Mouse (Mus musculus): ENCODE data around the gene Nme8. TPM values are rescaled to one million over a fixed set of nuclear protein-coding genes. Genes with fewer than 3 reads are reported as not detected.

Gene Nme8
- polyA plus RNA-seq (2015; fragmentation: Nextera tagmentation; extraction: Ambion mirVana) = not detected in 2 replicates

DNA sequence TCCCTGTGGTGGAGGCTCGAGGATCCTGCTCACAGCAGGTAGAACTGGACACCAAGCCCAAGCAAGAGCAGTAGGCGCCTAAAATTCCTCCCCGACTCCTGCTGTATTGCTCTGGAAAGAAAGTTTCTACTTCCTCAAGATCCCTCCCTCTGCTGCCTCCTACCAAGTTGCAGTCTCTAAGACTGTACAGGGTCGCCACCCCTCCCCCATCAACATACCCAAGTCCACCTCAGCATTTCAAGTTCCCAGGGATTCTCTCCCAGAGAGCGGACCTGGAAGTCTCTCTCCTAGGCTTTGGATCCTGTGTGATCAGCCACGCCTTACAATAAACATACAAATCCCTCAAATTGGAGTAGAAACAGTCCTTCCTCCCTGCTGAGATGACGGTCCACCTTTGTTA lies at the start of gene Nme8:
Gene Nme8 (minus strand): TSS at position 5 of the 400 bp plus-strand sequence.
- Histone ChIP-seq H3K27ac (no peak within 1 kb of the TSS), H3K4me3 (no peak within 1 kb of the TSS), H3K9me3 (no peaks in the 10 kb centered on the region), H3K4me2 (replicated peaks) (0 out of 2 replicates have a peak within 1 kb of the TSS, but pooled peaks have one; percentile 29), H3K9ac (no peak within 1 kb of the TSS), H3K27me3 (peaks cover 12% of the 10 kb centered on the region), H3K4me1 (0 out of 2 replicates have a peak, but pooled peaks cover 4% of the 10 kb centered on the region), H3K36me3 (no peaks in the 10 kb centered on the region)
- WGBS = 12% methylated on average over 7 of the region's 7 CpGs
- no peak for ATAC-seq (ENCODE audit: low FRiP score, low read depth)

GRCm38 (mm10) chr13:19745741-19746140 lies 48.1 kb upstream of the Nme8 start:
- Histone ChIP-seq H3K36me3 (no peaks in the 10 kb centered on the region), H3K27me3 (no peaks in the 10 kb centered on the region), H3K9me3 (no peaks in the 10 kb centered on the region), H3K4me2 (replicated peaks) (no peak overlapping the region), H3K27ac (no peak overlapping the region), H3K4me1 (no peaks in the 10 kb centered on the region), H3K4me3 (no peak overlapping the region), H3K9ac (no peak overlapping the region)
- ATAC-seq (ENCODE audit: low FRiP score, low read depth) = no peak
- WGBS = 72% methylated on average over 2 of the region's 2 CpGs

- no peaks in the 10 kb centered on the region for H3K27me3 ChIP-seq
- no peak overlapping the region for H3K4me2 ChIP-seq (replicated peaks)
- no peak overlapping the region for H3K27ac ChIP-seq
- H3K9ac ChIP-seq = no peak overlapping the region
- no peaks in the 10 kb centered on the region for H3K4me1 ChIP-seq
- no peak for ATAC-seq (ENCODE audit: low FRiP score, low read depth)
- 84% methylated on average over 5 of the region's 5 CpGs for WGBS
- H3K36me3 ChIP-seq = no peaks in the 10 kb centered on the region
- H3K4me3 ChIP-seq = no peak overlapping the region
- no peaks in the 10 kb centered on the region for H3K9me3 ChIP-seq
These were observed 46.9 kb upstream of the Nme8 start for GRCm38 (mm10) chr13:19744536-19744935.

- no peaks in the 10 kb centered on the region for H3K36me3 ChIP-seq
- ATAC-seq (ENCODE audit: low FRiP score, low read depth) = no peak
- H3K4me2 ChIP-seq (replicated peaks) = no peak overlapping the region
- H3K9ac ChIP-seq = no peak overlapping the region
- H3K9me3 ChIP-seq = no peaks in the 10 kb centered on the region
- 89% methylated on average over 5 of the region's 5 CpGs for WGBS
- H3K27me3 ChIP-seq = no peaks in the 10 kb centered on the region
- no peaks in the 10 kb centered on the region for H3K4me1 ChIP-seq
- H3K4me3 ChIP-seq = no peak overlapping the region
- no peak overlapping the region for H3K27ac ChIP-seq
These were observed 37.0 kb upstream of the Nme8 start for GRCm38 (mm10) chr13:19734597-19734996.

DNA sequence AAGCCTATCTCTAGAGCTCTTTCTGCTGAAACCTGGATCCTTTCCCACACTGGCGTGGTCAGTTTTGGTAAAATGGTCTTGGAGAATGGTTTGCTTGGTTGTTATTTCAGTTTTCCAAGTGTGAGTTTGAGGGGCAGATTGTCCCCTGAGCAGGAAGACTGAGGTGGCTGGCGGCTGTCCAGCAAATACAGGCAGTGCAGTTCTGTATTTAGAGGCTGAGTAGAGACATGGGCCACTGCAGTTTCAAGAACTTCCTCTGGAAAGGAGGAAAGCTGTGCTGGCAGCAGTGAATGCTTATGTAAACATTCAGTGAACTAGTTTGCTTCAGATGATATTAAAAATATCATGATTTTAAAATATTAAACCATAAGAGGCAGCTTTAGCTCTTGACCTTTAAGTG lies 33.2 kb upstream of the Nme8 start:
- H3K4me3 ChIP-seq = no peak overlapping the region
- no peak overlapping the region for H3K9ac ChIP-seq
- no peaks in the 10 kb centered on the region for H3K27me3 ChIP-seq
- ATAC-seq (ENCODE audit: low FRiP score, low read depth) = no peak
- no peaks in the 10 kb centered on the region for H3K36me3 ChIP-seq
- H3K9me3 ChIP-seq = no peaks in the 10 kb centered on the region
- no peak overlapping the region for H3K27ac ChIP-seq
- H3K4me1 ChIP-seq = no peaks in the 10 kb centered on the region
- no peak overlapping the region for H3K4me2 ChIP-seq (replicated peaks)
- 74% methylated on average over 2 of the region's 2 CpGs for WGBS

- H3K36me3 ChIP-seq = no peaks in the 10 kb centered on the region
- no peaks in the 10 kb centered on the region for H3K4me1 ChIP-seq
- H3K9ac ChIP-seq = no peak overlapping the region
- no peak overlapping the region for H3K4me2 ChIP-seq (replicated peaks)
- no peak overlapping the region for H3K27ac ChIP-seq
- H3K9me3 ChIP-seq = no peaks in the 10 kb centered on the region
- H3K4me3 ChIP-seq = no peak overlapping the region
- no peak for ATAC-seq (ENCODE audit: low FRiP score, low read depth)
- 0 out of 2 replicates have a peak, but pooled peaks cover 3% of the 10 kb centered on the region for H3K27me3 ChIP-seq
- WGBS = 50% methylated on average over 5 of the region's 5 CpGs
These were observed 21.4 kb upstream of the Nme8 start for GRCm38 (mm10) chr13:19718954-19719353.

DNA sequence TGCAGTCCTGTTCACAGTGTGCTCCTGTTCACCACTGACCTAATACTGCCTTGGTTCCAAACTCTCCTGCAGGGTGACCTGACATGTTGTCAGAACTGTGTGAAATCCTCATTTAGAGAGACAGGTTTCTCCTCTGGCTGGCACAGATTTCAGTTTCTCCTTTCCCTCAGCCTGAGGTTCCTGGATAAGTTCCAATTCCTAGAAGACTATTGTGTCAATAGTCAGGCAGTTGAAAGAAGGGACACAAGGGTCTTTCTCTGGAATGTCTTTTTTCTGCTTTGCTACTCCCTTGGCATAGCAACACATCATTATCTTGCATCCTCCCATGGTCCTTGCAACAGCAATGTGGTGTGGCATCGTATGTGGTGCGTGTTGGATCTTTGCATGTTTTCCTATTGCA lies 19.6 kb upstream of the Nme8 start:
- no peaks in the 10 kb centered on the region for H3K36me3 ChIP-seq
- ATAC-seq (ENCODE audit: low FRiP score, low read depth) = no peak
- WGBS = 82% methylated on average over 2 of the region's 2 CpGs

DNA sequence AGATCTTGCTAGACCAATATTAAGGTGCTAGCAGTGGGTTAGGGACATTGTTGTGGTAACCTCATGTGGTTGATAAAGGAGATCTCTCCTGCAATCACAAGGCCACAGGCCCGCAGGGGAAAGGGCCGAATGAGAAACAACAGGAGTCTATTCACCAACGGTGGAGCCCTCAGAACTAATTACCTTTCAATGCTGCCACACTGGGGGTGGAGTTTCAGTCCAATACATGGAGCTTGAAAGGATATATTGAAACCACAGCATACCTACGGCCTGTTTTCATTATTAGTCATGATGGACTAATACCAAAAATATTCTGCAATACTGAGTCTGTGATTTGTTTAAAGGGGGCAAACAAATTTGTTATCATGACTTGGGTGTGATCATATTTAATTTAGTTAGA lies 6.2 kb upstream of the Nme8 start:
- H3K4me3 ChIP-seq = no peak overlapping the region
- H3K4me1 ChIP-seq = no peaks in the 10 kb centered on the region
- no peak overlapping the region for H3K9ac ChIP-seq
- H3K4me2 ChIP-seq (replicated peaks) = no peak overlapping the region
- no peak for ATAC-seq (ENCODE audit: low FRiP score, low read depth)
- no peaks in the 10 kb centered on the region for H3K27me3 ChIP-seq
- WGBS = 64% methylated on average over 4 of the region's 4 CpGs
- no peaks in the 10 kb centered on the region for H3K36me3 ChIP-seq
- H3K9me3 ChIP-seq = no peaks in the 10 kb centered on the region
- no peak overlapping the region for H3K27ac ChIP-seq

More for the DNA sequence above, 19.6 kb upstream of the Nme8 start:
- Histone ChIP-seq H3K4me3 (no peak overlapping the region), H3K27ac (no peak overlapping the region), H3K4me2 (replicated peaks) (no peak overlapping the region), H3K27me3 (0 out of 2 replicates have a peak, but pooled peaks cover 3% of the 10 kb centered on the region), H3K9me3 (no peaks in the 10 kb centered on the region), H3K4me1 (no peaks in the 10 kb centered on the region), H3K9ac (no peak overlapping the region)

DNA sequence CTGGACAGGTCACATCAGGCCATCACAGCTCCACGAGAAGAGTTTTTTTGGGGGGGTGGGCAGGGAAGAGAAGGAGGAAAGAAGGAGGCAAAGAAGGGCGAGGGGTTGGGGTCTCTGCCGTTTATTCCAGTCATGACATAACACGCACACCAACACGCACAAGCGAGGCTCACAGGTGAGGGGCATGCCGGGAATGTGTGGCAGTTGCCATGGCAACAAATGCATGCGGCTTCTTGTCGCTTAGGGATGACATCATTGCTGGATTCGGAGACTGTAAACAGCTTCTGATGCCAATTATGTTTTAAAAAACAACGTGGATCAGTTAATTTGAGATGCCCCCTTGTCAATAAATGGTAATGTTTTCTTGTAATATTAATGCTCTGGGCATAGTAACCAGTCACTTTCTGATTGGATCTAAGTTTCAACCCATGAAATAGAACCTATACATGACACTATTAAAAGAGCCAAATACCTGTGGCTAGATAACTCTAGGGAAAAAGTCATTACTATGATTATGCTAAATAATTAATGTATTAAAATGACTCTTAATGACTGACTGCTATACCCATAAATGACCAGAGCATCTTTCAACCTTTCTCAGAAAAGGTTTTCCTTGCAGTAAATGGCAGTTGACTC lies 4.0 kb upstream of the Nme8 start:
- Histone ChIP-seq H3K4me2 (replicated peaks) (no peak overlapping the region), H3K9ac (no peak overlapping the region), H3K4me1 (0 out of 2 replicates have a peak, but pooled peaks cover 4% of the 10 kb centered on the region), H3K36me3 (no peaks in the 10 kb centered on the region), H3K9me3 (no peaks in the 10 kb centered on the region), H3K27me3 (peaks cover 11% of the 10 kb centered on the region), H3K27ac (no peak overlapping the region), H3K4me3 (no peak overlapping the region)
- WGBS = 70% methylated on average over 11 of the region's 11 CpGs
- ATAC-seq (ENCODE audit: low FRiP score, low read depth) = no peak

DNA sequence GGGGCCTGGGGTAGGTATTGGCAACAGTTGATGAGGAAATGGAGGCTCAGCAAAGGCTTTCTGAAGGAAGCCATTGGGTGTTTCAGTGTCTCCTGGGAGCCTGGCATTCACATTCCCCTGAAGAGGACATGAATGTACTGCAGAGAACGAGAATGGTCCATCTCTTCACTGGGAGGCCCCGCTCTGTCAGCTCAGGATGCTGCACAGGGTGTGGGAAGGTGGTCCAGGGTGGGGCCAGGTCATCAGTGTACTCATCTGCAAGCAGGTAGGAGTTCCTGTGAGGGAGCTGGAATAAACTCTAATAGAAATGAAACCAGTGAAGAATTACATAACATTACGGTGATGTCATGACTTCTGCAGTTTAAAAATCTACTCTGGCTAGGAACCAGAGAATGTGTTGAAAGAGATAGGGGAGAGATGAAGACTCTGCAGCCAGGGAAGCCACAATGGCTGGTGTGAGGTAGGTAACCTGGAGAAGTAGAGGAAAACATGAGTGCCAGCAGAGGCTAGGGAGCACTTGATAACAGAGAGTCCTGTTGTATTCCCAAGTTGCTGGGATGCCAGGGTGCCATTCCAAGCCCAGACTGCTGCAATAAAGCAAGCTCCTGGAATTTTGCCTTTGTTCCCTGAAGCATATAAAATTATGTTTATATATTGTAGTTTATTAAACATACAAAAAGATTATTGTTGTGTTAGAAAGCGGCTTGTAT lies 3.3 kb upstream of the Nme8 start:
- H3K27me3 ChIP-seq = peaks cover 12% of the 10 kb centered on the region
- no peak for ATAC-seq (ENCODE audit: low FRiP score, low read depth)
- WGBS = 88% methylated on average over 4 of the region's 4 CpGs
- no peak overlapping the region for H3K9ac ChIP-seq
- H3K4me2 ChIP-seq (replicated peaks) = no peak overlapping the region
- H3K4me1 ChIP-seq = 0 out of 2 replicates have a peak, but pooled peaks cover 4% of the 10 kb centered on the region
- no peaks in the 10 kb centered on the region for H3K36me3 ChIP-seq
- H3K27ac ChIP-seq = no peak overlapping the region
- no peak overlapping the region for H3K4me3 ChIP-seq
- H3K9me3 ChIP-seq = no peaks in the 10 kb centered on the region

- peak; percentile 19; the same call in 1 of the 2 replicates for ATAC-seq (ENCODE audit: low FRiP score, low read depth)
- H3K4me2 ChIP-seq (replicated peaks) = 0 out of 2 replicates have a peak overlapping the region, but pooled peaks have one; percentile 11
These were observed 1.1 kb upstream of the Nme8 start for GRCm38 (mm10) chr13:19698524-19699173.

GRCm38 (mm10) chr13:19690417-19690816 lies 7.2 kb downstream of the Nme8 start:
- H3K27me3 ChIP-seq = no peaks in the 10 kb centered on the region
- no peak overlapping the region for H3K27ac ChIP-seq
- 83% methylated on average over 6 of the region's 6 CpGs for WGBS
- ATAC-seq (ENCODE audit: low FRiP score, low read depth) = no peak
- H3K4me3 ChIP-seq = no peak overlapping the region
- no peaks in the 10 kb centered on the region for H3K36me3 ChIP-seq
- no peaks in the 10 kb centered on the region for H3K9me3 ChIP-seq
- H3K9ac ChIP-seq = no peak overlapping the region
- no peak overlapping the region for H3K4me2 ChIP-seq (replicated peaks)
- H3K4me1 ChIP-seq = no peaks in the 10 kb centered on the region

More at GRCm38 (mm10) chr13:19698524-19699173, 1.1 kb upstream of the Nme8 start:
- Histone ChIP-seq H3K9me3 (no peaks in the 10 kb centered on the region), H3K36me3 (no peaks in the 10 kb centered on the region), H3K27me3 (peaks cover 12% of the 10 kb centered on the region), H3K4me1 (0 out of 2 replicates have a peak, but pooled peaks cover 4% of the 10 kb centered on the region), H3K4me3 (no peak overlapping the region), H3K9ac (no peak overlapping the region), H3K27ac (no peak overlapping the region)
- WGBS = 29% methylated on average over 12 of the region's 12 CpGs

Measured in limb, embryonic 13.5 days (tissue).